Mouse (Mus musculus): ENCODE measurements around the gene Cfap73. TPM values are rescaled to one million over a fixed set of nuclear protein-coding genes. Genes with fewer than 3 reads are reported as not detected.

Cfap73 gene
- polyA plus RNA-seq, 1 experiment from 2014 or later, result not detected

GRCm38 (mm10) chr5:120622198-120622851 lies 11.7 kb downstream of the Cfap73 start:
- H3K9me3 ChIP-seq (ENCODE audit: control insufficient read depth, low read length), result no peaks in the 10 kb centered on the region
- peaks cover 5% of the 10 kb centered on the region; the same call in 1 of the 2 replicates for H3K36me3 ChIP-seq (ENCODE audit: control insufficient read depth, insufficient read depth, low read length)
- no peak for DNase-seq (ENCODE audit: low spot score)
- no peaks in the 10 kb centered on the region for H3K27me3 ChIP-seq (ENCODE audit: control insufficient read depth, insufficient read depth, low read length)
- no peak overlapping the region for H3K27ac ChIP-seq (ENCODE audit: low read depth, low read length)
- ATAC-seq (replicated peaks; ENCODE audit: low FRiP score), result no peak
- no peak overlapping the region for H3K9ac ChIP-seq (ENCODE audit: low read length)
- no peak overlapping the region for H3K4me3 ChIP-seq (ENCODE audit: low read depth, low read length)
- no peak overlapping the region for H3K4me2 ChIP-seq (ENCODE audit: low read depth, low read length, severe bottlenecking)
- H3K4me1 ChIP-seq (replicated peaks; ENCODE audit: control insufficient read depth, insufficient read depth, low read length), result no peaks in the 10 kb centered on the region; the same call in 1 of the 2 replicates
- WGBS, result 83% methylated on average over 5 of the region's 5 CpGs

- ATAC-seq (replicated peaks; ENCODE audit: low FRiP score) (no peak), DNase-seq (ENCODE audit: low spot score) (no peak)
- Histone ChIP-seq H3K9me3 (ENCODE audit: control insufficient read depth, low read length) (no peaks in the 10 kb centered on the region), H3K9ac (ENCODE audit: low read length) (no peak overlapping the region), H3K4me2 (ENCODE audit: low read depth, low read length, severe bottlenecking) (no peak overlapping the region), H3K27ac (ENCODE audit: low read depth, low read length) (no peak overlapping the region), H3K27me3 (ENCODE audit: control insufficient read depth, insufficient read depth, low read length) (no peaks in the 10 kb centered on the region), H3K4me1 (replicated peaks; ENCODE audit: control insufficient read depth, insufficient read depth, low read length) (no peaks in the 10 kb centered on the region; the same call in 1 of the 2 replicates), H3K36me3 (ENCODE audit: control insufficient read depth, insufficient read depth, low read length) (peaks cover 9% of the 10 kb centered on the region), H3K4me3 (ENCODE audit: low read depth, low read length) (no peak overlapping the region)
- 93% methylated on average over 10 of the region's 10 CpGs for WGBS
These were observed 12.2 kb downstream of the Cfap73 start for GRCm38 (mm10) chr5:120621846-120622197.

GRCm38 (mm10) chr5:120621078-120621765 lies 12.8 kb downstream of the Cfap73 start:
- Histone ChIP-seq H3K36me3 (ENCODE audit: control insufficient read depth, insufficient read depth, low read length) (peaks cover 9% of the 10 kb centered on the region), H3K4me1 (replicated peaks; ENCODE audit: control insufficient read depth, insufficient read depth, low read length) (no peaks in the 10 kb centered on the region; the same call in 1 of the 2 replicates), H3K9ac (ENCODE audit: low read length) (no peak overlapping the region), H3K4me3 (ENCODE audit: low read depth, low read length) (no peak overlapping the region), H3K4me2 (ENCODE audit: low read depth, low read length, severe bottlenecking) (no peak overlapping the region), H3K27me3 (ENCODE audit: control insufficient read depth, insufficient read depth, low read length) (no peaks in the 10 kb centered on the region), H3K9me3 (ENCODE audit: control insufficient read depth, low read length) (no peaks in the 10 kb centered on the region), H3K27ac (ENCODE audit: low read depth, low read length) (no peak overlapping the region)
- DNase-seq (ENCODE audit: low spot score) (no peak), ATAC-seq (replicated peaks; ENCODE audit: low FRiP score) (no peak)
- WGBS, result 95% methylated on average over 23 of the region's 23 CpGs

- H3K4me2 ChIP-seq (ENCODE audit: low read depth, low read length, severe bottlenecking), result no peak overlapping the region
- ATAC-seq (replicated peaks; ENCODE audit: low FRiP score) (0 out of 2 replicates have a peak, but pooled peaks have one; percentile 45), DNase-seq (ENCODE audit: low spot score) (peak; percentile 88)
- H3K36me3 ChIP-seq (ENCODE audit: control insufficient read depth, insufficient read depth, low read length), result peaks cover 13% of the 10 kb centered on the region
- WGBS, result 71% methylated on average over 17 of the region's 18 CpGs
- no peaks in the 10 kb centered on the region; the same call in 1 of the 2 replicates for H3K4me1 ChIP-seq (replicated peaks; ENCODE audit: control insufficient read depth, insufficient read depth, low read length)
- no peak overlapping the region for H3K4me3 ChIP-seq (ENCODE audit: low read depth, low read length)
- no peak overlapping the region for H3K9ac ChIP-seq (ENCODE audit: low read length)
- no peaks in the 10 kb centered on the region for H3K27me3 ChIP-seq (ENCODE audit: control insufficient read depth, insufficient read depth, low read length)
- no peak overlapping the region for H3K27ac ChIP-seq (ENCODE audit: low read depth, low read length)
- H3K9me3 ChIP-seq (ENCODE audit: control insufficient read depth, low read length), result peaks cover 5% of the 10 kb centered on the region
These were observed 13.5 kb downstream of the Cfap73 start for GRCm38 (mm10) chr5:120620375-120621077.

GRCm38 (mm10) chr5:120619201-120619600 lies 14.8 kb downstream of the Cfap73 start:
- ATAC-seq (replicated peaks; ENCODE audit: low FRiP score), result no peak
- DNase-seq (ENCODE audit: low spot score), result peak; percentile 79
- 15% methylated on average over 5 of the region's 5 CpGs for WGBS
- Histone ChIP-seq H3K9ac (ENCODE audit: low read length) (no peak overlapping the region), H3K4me2 (ENCODE audit: low read depth, low read length, severe bottlenecking) (no peak overlapping the region), H3K36me3 (ENCODE audit: control insufficient read depth, insufficient read depth, low read length) (peaks cover 10% of the 10 kb centered on the region), H3K9me3 (ENCODE audit: control insufficient read depth, low read length) (peaks cover 5% of the 10 kb centered on the region), H3K4me3 (ENCODE audit: low read depth, low read length) (no peak overlapping the region), H3K27ac (ENCODE audit: low read depth, low read length) (no peak overlapping the region), H3K27me3 (ENCODE audit: control insufficient read depth, insufficient read depth, low read length) (no peaks in the 10 kb centered on the region), H3K4me1 (replicated peaks; ENCODE audit: control insufficient read depth, insufficient read depth, low read length) (no peaks in the 10 kb centered on the region; the same call in 1 of the 2 replicates)

GRCm38 (mm10) chr5:120618778-120619177 lies 15.3 kb downstream of the Cfap73 start:
- Histone ChIP-seq H3K4me3 (ENCODE audit: low read depth, low read length) (no peak overlapping the region), H3K4me2 (ENCODE audit: low read depth, low read length, severe bottlenecking) (no peak overlapping the region), H3K4me1 (replicated peaks; ENCODE audit: control insufficient read depth, insufficient read depth, low read length) (no peaks in the 10 kb centered on the region; the same call in 1 of the 2 replicates), H3K9ac (ENCODE audit: low read length) (no peak overlapping the region), H3K27ac (ENCODE audit: low read depth, low read length) (no peak overlapping the region), H3K36me3 (ENCODE audit: control insufficient read depth, insufficient read depth, low read length) (peaks cover 10% of the 10 kb centered on the region), H3K27me3 (ENCODE audit: control insufficient read depth, insufficient read depth, low read length) (no peaks in the 10 kb centered on the region), H3K9me3 (ENCODE audit: control insufficient read depth, low read length) (peaks cover 5% of the 10 kb centered on the region)
- DNase-seq (ENCODE audit: low spot score) (no peak), ATAC-seq (replicated peaks; ENCODE audit: low FRiP score) (no peak)
- 89% methylated on average over 12 of the region's 12 CpGs for WGBS

GRCm38 (mm10) chr5:120615903-120616302 lies 18.1 kb downstream of the Cfap73 start:
- Histone ChIP-seq H3K4me2 (ENCODE audit: low read depth, low read length, severe bottlenecking) (no peak overlapping the region), H3K9ac (ENCODE audit: low read length) (no peak overlapping the region), H3K4me1 (replicated peaks; ENCODE audit: control insufficient read depth, insufficient read depth, low read length) (peaks cover 4% of the 10 kb centered on the region), H3K27me3 (ENCODE audit: control insufficient read depth, insufficient read depth, low read length) (no peaks in the 10 kb centered on the region), H3K9me3 (ENCODE audit: control insufficient read depth, low read length) (peaks cover 5% of the 10 kb centered on the region), H3K36me3 (ENCODE audit: control insufficient read depth, insufficient read depth, low read length) (peaks cover 8% of the 10 kb centered on the region), H3K27ac (ENCODE audit: low read depth, low read length) (no peak overlapping the region), H3K4me3 (ENCODE audit: low read depth, low read length) (no peak overlapping the region)
- ATAC-seq (replicated peaks; ENCODE audit: low FRiP score) (no peak), DNase-seq (ENCODE audit: low spot score) (no peak)
- WGBS, result 97% methylated on average over 4 of the region's 4 CpGs

- peak overlapping the region; percentile 71; the same call in 1 of the 2 replicates for H3K27ac ChIP-seq (ENCODE audit: low read depth, low read length)
- peak; percentile 93 for ATAC-seq (replicated peaks; ENCODE audit: low FRiP score)
- H3K36me3 ChIP-seq (ENCODE audit: control insufficient read depth, insufficient read depth, low read length), result peaks cover 8% of the 10 kb centered on the region
- peaks cover 4% of the 10 kb centered on the region; the same call in 1 of the 2 replicates for H3K4me1 ChIP-seq (replicated peaks; ENCODE audit: control insufficient read depth, insufficient read depth, low read length)
- H3K4me3 ChIP-seq (ENCODE audit: low read depth, low read length), result peak overlapping the region; percentile 70
- no peaks in the 10 kb centered on the region for H3K27me3 ChIP-seq (ENCODE audit: control insufficient read depth, insufficient read depth, low read length)
- H3K9me3 ChIP-seq (ENCODE audit: control insufficient read depth, low read length), result peaks cover 5% of the 10 kb centered on the region
- DNase-seq (ENCODE audit: low spot score), result peak; percentile 100
- H3K9ac ChIP-seq (ENCODE audit: low read length), result peak overlapping the region; percentile 67
- H3K4me2 ChIP-seq (ENCODE audit: low read depth, low read length, severe bottlenecking), result peak overlapping the region; percentile 65
- WGBS, result under 1% methylated on average over 69 of the region's 69 CpGs
These were observed 21.0 kb downstream of the Cfap73 start for GRCm38 (mm10) chr5:120612822-120613604.
